Mouse (Mus musculus): ENCODE measurements around the gene Ddx24.
"Not testable (repeated sequence)": the region's sequence is repeated elsewhere in the genome, so short reads cannot be mapped to it uniquely, and the experiment has no call there.

Ddx24 gene

DNA sequence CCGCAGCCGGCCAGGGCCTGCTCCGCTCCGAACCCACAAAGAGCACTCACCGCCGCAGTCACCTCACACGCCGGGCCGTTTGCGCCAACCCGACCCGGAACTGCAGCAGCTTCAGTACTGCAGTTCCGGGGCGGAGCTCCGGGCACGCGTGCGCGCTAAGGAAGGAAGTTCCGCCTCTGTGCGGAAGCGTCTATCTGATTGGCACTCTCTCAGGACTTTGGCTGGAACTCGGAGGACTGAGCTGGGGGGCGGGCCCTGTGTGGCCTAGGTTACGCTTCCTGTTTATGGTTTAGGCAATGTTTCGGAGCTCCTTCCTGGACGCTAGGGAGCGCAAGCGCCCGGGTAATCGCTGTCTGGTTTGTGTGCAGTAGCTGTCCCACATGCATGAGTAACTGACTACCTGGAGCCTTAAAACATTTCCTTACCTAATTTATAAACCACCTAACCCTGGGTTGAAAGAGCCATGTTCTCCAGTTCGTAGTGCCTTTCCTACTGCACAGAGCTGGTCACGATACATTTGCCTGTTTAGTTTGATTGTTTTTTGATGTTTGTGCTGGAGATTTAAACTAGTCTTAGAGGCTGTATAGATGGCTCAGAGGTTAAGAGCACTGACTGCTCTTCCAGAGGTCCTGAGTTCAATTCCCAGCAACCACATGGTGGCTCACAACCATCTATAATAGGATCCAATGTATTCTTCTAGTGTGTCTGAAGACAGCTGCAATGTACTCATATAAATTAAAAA is at the start of gene Ddx24:
Gene Ddx24, minus strand, starts transcription at position 102 of the 742 bp plus-strand sequence.
- peak; percentile 98 for DNase-seq

DNA sequence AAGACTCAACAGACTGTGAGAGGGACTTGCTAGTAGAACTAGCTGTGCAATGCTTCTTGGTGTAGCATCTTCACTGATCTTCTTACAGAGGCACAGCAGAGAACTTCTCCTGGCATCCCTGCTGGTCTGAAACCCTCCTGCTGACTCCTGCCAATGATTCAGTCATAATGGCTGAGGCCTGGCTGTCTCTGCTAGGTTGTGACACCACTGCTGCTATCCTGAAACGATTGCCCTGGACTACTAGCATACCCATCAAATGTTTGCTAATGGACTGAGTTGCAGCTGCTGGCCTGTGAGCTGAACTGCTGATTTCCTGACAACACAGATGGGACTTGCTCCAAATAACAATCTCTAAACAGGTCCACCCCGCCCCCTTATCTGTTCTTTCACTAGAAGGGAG is 48.9 kb upstream of the Ddx24 start:
- no peak for DNase-seq

DNA sequence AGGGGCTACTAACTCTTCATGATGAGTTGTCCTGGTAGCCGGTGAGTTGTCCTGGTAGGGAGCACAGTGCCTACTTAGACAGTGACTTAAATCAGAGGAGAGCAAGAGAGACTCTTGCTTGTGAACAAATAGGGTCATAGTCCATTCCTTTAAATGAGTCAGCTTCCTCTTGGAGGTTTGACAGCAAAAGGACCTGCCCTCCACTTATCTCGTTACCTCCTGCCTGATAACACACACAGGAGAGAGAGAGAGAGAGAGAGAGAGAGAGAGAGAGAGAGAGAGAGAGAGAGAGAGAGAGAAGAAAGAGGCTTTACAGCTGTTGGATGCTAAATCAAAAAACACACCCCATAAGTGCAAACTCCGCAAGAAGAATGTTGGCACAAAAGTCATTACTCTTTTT is 31.5 kb upstream of the Ddx24 start, which contains the start of gene Ifi27l2b:
Gene Ifi27l2b, minus strand, starts transcription at position 84 of the 400 bp plus-strand sequence.
- DNase-seq = no peak

DNA sequence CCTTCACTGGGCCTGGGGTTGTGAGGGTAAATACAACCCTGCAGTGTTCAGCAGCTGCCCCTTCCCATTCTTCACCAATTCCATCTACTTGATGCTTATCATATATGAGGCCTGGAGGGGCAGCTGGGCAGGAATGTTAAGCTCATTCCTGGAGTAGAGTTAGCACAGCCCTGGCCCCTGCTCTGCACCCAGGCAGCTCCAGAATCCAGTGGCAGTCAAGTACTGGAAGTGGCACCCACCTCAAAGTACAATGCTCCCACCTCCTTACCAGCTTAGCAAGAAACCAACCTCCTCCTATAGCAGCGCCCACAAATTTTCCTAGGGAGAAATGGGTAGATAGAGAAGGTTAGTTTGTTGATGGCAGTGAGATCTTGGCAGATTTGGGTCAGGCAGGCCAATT is 31.1 kb upstream of the Ddx24 start:
- not testable (repeated sequence) for DNase-seq

DNA sequence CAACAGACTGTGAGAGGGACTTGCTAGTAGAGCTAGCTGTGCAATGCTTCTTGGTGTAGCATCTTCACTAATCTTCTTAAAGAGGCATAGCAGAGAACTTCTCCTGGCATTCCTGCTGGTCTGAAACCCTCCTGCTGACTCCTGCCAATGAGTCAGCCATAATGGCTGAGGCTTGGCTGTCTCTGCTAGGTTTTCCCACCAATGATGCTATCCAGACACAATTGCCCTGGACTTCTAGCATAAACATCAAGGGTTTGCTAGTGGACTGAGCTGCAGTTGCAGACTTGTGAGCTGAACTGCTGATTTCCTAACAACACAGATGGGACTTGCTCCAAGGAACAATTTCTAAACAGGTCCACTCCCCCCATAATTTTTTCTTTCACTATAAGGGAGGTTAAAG is 27.7 kb upstream of the Ddx24 start:
- DNase-seq = no peak

DNA sequence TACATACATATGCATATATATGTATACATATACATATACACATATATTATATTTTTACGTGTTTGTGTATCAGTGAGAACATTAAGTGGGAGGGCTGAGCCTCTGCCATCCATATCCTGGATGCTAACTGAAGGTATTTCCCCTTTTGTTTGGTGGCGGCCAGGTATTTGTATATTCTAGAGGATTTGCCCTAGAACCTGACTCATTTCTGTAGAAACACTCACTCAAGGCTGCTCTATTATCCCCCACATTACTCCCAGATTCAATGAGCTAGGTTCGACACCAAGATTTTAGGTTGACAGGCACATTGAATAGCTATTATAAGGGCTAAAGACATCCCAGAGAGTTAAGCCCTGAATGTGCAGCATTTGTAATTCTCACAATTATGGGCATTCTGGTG is 19.4 kb upstream of the Ddx24 start:
- DNase-seq = no peak

DNA sequence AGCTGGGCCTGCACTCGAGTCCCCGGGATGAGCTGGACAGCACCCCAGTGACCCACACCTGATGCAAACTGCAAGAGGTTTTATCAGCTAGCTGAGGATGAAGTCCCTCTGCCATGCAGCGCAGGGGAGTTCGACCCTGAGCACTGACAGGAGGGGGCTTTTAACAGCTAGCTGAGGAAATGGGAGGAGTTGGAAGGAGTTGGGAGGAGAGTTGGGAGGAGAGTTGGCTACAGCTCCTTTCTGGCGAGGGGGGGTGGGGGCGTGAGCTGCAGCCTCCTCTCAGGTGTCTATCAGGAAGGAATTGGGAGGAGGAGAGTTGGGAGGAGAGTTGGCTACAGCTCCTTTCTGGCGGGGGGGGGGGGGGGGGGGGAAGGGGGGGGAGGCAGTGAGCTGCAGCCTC is 18.6 kb upstream of the Ddx24 start:
- DNase-seq = not testable (repeated sequence)

DNA sequence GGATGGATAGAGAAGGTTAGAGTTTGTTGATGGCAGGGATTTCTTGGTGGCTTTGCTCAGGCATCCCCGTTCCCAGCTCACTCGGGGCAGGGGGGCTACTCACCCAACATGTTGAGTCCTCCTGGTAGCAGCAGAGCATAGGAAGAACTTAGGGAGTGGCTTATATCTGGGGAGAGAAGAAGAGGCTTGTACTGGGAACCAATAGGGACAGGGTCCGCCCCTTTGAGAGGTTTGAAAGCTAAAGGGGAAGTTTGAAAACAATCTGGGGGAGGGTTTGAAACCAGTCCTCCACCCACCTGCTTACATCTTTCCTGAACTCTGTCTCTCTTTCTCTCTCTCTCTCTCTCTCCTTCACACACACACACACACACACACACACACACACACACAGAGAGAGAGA is 17.9 kb upstream of the Ddx24 start, which contains the start of gene Ifi27l2a:
Gene Ifi27l2a, minus strand, starts transcription at position 157 of the 400 bp plus-strand sequence.
- peak; percentile 37 for DNase-seq

DNA sequence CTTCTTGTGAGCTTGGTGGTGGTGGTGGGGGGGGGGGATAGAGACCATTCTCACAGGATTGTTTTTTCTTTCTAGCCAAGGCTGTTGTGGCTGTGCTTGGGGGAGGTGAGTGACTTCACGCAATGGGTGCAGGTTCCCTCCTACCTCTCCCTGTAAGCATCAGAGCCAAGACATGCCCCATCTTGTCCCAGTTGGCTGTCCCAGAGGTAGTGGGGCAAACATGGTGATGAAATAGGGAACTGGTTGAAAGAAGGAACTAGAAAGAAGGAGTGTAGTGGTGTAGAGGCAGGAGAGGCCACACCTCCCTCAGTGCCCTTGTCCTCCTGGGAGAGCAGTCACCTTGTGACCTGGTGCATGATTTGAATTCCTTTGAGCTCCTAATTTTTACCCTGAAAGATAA is 12.0 kb upstream of the Ddx24 start:
- DNase-seq = no peak

DNA sequence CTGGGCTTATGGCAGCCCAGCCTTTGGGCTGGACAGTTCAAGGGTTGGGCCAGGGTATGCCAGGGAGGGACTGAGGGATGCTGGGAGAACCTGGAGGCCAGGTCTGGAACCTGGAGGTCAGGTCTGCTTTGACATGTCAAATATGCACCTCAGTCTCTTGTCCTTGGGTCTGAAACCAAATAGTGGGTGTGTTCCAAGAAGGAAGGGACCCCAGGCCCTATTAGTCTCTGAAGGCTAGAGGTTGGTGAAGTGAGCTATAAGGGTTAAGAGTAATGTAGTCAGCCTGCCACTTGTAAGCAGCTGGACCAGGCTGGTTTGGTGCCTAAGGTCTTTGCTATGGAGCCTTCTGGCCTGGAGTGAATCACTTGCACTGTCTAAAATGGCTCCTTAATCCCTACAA is 9.2 kb upstream of the Ddx24 start:
- DNase-seq = no peak

DNA sequence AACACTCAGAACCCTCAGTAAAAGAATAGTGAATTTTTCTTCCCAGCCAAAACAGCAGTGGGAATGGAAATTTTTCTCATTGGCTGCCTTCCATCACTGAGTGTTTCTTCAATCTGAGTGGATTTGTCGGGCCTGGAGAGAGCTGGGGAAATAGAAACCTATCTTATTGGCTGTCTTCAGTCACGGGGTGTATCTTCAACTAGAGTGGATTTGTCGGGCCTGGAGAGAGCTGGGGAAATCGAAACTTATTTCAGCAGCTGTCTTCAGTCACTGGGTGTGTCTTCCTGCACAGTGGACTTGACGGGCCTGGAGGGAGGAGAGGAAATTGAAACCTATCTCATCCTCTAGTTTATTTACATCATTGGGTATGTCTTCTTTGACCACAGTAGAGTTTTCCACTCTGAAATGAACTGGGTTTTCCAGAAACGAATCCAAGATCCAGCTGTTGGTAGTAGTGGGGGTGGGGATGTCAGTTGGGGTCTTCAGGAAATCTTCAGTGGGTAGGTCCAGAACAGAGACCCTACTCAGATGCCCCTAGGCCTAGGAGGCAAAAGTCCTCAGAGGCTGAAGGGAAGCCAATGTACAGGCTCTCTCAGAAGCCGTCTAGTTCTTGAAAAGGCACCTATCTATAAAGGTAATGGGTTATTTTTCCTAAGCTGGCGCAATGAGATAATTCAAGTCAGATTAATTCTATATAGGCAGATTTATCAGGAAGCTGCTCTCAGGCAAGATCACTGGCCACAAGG is 8.5 kb upstream of the Ddx24 start, which contains the start of gene Ifi27:
Gene Ifi27, plus strand, starts transcription at position 226 of the 746 bp plus-strand sequence.
- DNase-seq = peak; percentile 70

DNA sequence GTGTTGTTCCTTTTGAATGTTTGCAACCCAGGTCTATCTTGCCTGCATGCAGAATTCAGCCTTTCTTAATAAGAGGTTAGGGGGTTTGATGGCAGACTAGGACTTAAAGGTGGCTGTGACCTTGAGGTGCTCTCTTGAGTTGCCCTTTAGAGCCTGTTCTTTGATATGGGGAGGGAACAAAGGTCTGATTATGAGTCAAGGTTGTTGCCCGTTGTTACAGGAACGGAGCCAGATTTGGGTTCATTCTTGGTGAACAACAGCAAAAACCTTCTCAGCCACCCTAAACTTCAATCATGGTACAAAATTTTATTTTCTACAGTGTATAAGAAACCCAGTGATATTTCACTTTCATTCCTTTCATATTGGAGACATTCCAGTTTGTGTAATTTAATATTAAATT is 7.8 kb upstream of the Ddx24 start:
- DNase-seq = no peak

DNA sequence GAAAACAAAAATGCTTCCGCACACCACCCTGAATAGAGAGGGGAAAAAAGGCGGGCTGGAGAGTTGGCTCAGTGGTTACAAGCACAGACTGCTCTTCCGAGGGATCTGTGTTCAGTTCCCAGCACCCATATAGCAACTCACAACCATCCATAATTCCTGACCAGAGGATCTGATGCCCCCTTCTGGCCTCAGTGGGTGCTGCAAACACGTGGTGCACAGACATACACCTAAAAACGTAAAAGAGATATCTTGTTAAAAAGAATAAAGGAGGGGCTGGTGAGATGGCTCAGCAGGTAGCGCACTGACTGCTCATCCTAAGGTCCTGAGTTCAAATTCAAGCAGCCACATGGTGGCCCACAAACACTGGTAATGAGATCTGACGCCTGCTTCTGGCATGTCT is 1.1 kb upstream of the Ddx24 start:
- peak; percentile 30 for DNase-seq

DNA sequence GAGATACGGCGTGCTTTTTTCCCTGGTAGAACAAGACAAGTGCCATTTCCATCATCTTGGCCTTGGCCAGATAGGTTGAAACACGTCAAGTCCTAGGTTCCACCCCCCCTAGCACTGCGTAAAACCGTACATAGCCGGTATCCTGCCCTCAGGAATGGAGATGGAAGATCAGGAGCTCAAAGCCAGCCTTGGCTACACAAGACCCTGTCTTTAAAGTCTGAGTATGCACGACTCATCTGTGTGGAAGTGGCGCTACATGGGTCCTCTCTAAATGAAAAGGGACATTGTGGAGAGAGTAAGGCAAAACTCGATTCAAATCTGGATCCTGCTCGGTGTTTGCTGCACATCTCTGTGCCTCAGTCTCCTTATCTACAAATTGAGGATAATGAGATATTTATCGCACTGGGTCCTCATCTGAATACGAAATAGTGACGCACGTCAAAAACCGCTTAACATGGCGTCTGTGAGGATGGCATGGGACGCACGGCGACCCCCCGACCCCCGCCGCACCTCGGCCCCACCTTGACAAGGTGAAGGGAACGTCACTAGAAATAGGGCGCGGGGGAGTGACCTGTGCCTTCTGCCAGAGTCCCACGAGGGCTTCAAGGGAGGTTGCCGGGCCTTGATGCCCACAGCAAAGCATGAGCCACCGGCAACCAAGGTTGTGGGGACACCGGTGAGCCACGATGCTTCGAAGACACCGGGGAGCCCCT is 458 bp downstream of the Ddx24 start:
- no peak for DNase-seq

DNA sequence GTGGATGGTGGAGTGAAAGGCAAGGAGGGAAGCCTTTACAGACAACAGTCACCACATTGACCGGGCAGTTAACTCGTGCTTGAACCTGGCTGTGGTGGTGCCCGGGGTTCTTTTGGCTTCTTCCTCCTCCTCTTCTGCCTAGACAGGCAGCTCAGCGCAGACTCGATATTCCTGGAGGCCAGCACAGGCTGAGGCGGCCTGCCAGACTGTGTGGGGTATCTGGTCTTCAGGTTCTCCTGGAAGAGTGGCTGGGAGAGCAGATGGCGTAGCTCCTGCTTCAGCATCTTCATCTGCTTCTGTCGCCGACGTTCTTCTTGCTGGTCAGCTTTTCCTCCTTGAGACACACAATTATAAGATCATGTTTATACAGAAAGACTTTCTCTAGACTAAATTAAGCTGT is 17.5 kb downstream of the Ddx24 start:
- DNase-seq = no peak

DNA sequence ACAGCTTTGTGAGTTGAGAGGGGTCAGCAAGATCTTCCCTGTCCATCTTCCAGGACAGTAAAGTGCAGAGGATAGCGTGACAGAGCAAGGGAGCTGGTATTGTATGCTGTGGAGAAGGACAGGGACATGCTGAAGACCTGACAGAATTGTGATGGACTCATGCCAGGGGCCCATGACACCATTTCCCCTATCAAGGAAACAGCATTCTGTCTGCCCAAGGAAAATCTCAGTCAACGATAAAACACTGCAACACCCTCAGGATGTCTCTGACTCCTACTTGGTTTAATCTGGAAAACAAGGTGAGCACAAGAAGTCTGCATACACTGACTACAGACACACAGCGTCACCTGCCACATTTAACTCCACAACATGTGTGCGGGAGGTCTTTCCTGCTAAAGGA is 17.9 kb downstream of the Ddx24 start, which contains the start of gene 9330161L09Rik:
Gene 9330161L09Rik, minus strand, starts transcription at position 101 of the 400 bp plus-strand sequence.
- no peak for DNase-seq

DNA sequence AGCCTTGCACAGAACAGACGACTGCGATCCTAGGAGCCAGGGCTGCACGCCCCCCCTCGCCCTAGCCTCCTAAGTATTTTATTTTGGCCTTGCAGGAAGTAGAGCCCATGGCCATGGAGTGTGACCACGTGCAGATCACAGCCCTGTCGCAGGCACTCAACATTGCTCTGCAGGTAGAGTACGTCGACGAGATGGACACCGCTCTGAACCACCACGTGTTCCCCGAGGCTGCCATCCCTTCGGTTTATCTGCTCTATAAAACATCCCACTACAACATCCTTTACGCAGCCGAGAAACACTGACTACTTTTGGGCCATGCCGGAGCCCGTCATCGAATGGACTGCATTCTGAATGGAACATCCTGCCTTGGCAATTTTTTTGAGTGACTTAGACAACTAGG is 21.5 kb downstream of the Ddx24 start:
- no peak for DNase-seq

DNA sequence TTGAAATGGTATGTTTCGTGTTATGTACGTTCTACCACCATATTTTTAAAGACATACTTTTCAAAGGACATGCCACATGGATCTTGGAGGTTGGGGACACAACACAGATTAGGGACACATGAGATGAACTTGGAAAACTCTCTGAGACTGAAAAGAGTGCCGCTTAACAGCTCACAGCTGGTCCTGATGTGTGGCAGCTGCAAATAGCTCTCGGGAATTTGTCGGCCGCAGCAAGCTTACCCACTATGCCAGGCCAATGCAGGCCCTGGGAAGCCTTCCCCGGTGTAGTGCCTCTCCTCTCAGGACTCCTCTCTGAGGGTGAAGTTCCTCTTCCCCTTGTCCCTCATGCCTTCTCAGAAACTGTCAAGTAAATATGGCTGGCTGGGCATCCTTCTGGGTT is 28.9 kb downstream of the Ddx24 start:
- no peak for DNase-seq

DNA sequence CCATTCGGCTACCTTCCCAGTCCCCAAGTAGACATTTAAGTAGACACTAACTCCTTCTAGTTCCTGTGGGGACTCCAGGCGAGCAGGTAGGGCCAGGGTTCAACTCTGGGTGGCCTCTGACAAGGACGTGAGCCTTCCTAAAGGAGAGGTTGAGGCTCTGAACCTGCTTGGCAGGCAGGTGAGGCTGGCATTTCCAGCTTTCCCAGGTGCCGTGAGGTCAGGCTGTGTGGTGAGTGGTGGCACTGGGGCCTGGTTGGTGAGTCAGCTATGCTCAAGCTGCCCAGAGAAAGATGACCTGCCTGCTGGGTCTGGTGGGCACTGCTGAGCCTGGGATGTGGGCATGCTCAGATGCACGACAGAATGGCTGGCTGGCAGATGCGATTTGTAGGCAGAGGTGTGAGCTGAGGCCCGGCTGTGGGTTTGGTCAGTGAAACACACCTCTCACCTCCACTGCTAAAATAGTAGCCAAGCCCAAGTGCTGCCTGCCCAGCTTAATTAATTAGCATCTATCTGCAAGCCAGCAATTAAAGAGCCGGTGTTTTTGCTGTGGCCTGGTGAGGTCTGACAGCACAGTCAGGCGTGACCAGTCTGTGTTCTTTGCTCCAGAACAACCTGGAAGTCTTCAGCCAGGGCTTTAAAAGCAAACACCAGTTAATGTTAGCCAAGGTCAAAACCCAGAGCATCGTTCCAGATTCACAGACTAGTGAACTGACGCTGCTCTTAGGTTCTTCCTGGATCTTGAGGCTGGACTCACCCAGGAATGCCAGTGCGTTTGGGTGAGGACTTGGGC is 29.9 kb downstream of the Ddx24 start:
- DNase-seq = no peak

DNA sequence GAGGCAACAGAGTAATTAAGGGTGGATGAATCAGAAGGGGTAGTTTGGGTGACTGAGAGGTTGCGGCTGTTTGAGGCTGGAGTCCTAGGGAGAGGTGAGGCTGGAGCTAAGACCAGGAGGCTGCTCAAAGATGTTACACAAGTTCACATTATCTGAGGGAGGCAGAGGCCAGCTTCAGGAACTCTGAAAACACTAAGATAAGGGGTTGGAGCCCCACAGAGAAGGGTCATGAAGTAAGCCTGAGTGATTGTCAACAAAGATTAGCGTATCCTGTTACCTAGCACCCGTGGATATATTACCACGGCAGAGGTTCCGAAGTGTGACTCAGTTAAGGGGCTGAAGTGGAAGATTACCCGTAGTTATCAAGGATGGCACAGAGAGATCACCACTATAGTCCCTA is 32.1 kb downstream of the Ddx24 start:
- no peak for DNase-seq

DNA sequence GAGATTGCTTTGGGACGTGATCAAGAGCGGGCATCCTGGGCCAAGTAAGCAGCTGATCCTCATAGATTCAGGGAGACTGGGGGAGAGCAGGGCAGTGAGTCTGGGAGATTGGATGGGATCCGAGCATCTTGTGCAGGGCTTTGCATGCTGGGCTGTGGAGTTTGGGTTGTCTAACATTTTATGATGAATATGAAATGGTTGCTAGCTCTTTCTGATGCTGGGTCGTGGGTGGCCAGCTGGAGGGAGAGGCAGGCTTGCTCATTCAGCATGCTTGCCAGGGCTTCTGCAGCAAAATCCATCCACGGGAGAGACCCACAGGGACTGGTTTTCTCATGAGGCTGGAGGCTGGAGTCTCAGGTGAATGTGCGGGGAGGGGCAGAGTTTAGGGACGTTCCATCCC is 34.5 kb downstream of the Ddx24 start:
- no peak for DNase-seq

DNA sequence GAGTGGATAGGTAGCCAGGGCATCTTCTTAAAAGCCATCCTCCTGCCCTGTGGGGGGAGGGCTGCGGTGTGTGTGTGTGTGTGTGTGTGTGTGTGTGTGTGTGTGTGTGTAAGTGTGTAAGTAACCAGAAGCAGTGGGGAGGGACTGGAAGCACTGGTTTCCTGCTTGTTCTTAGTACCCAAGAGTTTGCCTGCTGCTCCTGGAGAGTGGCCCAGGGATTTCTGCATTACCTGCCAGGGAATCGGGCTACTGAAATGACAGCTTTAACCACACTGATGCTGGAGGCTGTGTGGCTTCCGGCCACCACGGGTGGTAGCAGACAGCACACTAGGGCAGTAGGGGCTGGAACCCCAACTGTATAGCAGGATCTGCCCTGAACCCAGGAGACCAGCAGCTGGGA is 35.6 kb downstream of the Ddx24 start:
- no peak for DNase-seq

DNA sequence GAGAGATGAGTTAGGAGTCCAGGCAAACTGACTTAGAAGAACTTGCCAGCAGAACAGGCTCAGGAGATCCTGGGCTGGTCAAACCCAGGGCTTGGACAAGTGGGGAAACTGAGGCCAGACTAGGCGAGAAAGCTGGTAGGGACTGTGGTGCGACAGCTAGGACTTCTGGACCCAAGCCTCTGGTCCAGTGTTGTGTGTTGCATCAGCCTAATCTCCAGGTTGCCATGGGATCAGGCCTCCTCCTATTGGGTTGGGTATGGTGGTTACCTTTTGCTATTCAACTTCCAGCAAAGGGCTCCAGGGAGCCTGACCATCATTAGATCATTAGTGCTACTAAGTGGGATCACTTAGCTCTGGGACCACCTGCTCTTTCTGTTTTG is 36.3 kb downstream of the Ddx24 start:
- no peak for DNase-seq
